In genomic region chr16:44480616-44481015, GRCm38 (mm10) we compare ENCODE assay signal across 9 mouse cellular contexts.
DNase-seq lines count a peak whose midpoint lies in the region; ATAC-seq and TF ChIP-seq lines count a peak whose summit lies in the region.
"Had no signal": no experiment of that assay in that cellular context is flagged by ENCODE, and none has a peak within 500 bp of the region (broad histone marks: within the 10 kb centered on the region; RNA-seq: fewer than 3 reads in every experiment).

No protein-coding gene starts in this region.

- no peaks in the 10 kb centered on the region for H3K4me1 ChIP-seq in heart, postnatal 0 days (ENCODE audit: control insufficient read depth, insufficient read depth)
- H3K4me1 ChIP-seq in CH12.LX (ENCODE audit: control insufficient read depth in 1 of 2, insufficient read depth in 2 of 2): no peaks in the 10 kb centered on the region
- peaks cover 11% of the 10 kb centered on the region; the same call in 1 of the 2 replicates for H3K4me1 ChIP-seq in kidney, embryonic 16.5 days (ENCODE audit: insufficient read depth, low read length)
- H3K4me1 ChIP-seq: liver, embryonic 13.5 days had no signal

- in situ Hi-C loops in CH12.LX (cut with MboI; ENCODE audit: low pct_ligation_motif_present, low pct_unique_long_range_greater_than_20kb, low sequenced_read_pairs): loop anchor here (10.0 to 25.0 kb wide), 3 partner anchors 154 to 607 kb away; partner anchors contain the start of genes Ccdc80 and Nepro

- no peaks in the 10 kb centered on the region for H3K36me3 ChIP-seq in heart, postnatal 0 days (replicated peaks; ENCODE audit: control insufficient read depth, insufficient read depth, low read length)
- H3K36me3 ChIP-seq in CH12.LX (replicated peaks in 1 of 2; ENCODE audit: control insufficient read depth in 1 of 2, insufficient read depth in 1 of 2, low read length in 1 of 2): no peaks in the 10 kb centered on the region
- no peaks in the 10 kb centered on the region for H3K36me3 ChIP-seq in kidney, embryonic 16.5 days (ENCODE audit: insufficient read depth, low read length)
- H3K36me3 ChIP-seq: liver, embryonic 13.5 days had no signal

- H3K9ac ChIP-seq in heart, postnatal 0 days (replicated peaks; ENCODE audit: low read depth, low read length): no peak overlapping the region
- no peak overlapping the region for H3K9ac ChIP-seq in CH12.LX (ENCODE audit: insufficient read depth, low read depth)
- H3K9ac ChIP-seq in kidney, embryonic 16.5 days (replicated peaks; ENCODE audit: low read length): no peak overlapping the region
- H3K9ac ChIP-seq: liver, embryonic 13.5 days had no signal

- TF ChIP-seq POLR2A in CH12.LX (IDR thresholded peaks at IDR 0.05; ENCODE audit: low read depth, low read length): no peak

- no peaks in the 10 kb centered on the region for H3K79me2 ChIP-seq in CH12.LX (replicated peaks; ENCODE audit: control insufficient read depth, extremely low read depth, insufficient read depth, poor library complexity, severe bottlenecking)

- WGBS in heart, postnatal 0 days: 37% methylated on average over 7 of the region's 7 CpGs
- 34% methylated on average over 7 of the region's 7 CpGs for WGBS in kidney, embryonic 16.5 days

- TF ChIP-seq CTCF in heart, postnatal 0 days (IDR thresholded peaks at IDR 0.05; ENCODE audit: low read depth): peak; percentile 19
- peak; percentile 30 to 71; a peak in 3 of 4 replicates for TF ChIP-seq CTCF in CH12.LX (conservative IDR thresholded peaks at IDR 0.05 in 1 of 2, IDR thresholded peaks at IDR 0.05 in 1 of 2; ENCODE audit: low read depth in 2 of 2, low read length in 2 of 2)

- H3K4me2 ChIP-seq in heart, postnatal 0 days (ENCODE audit: low read depth, low read length): no peak overlapping the region
- H3K4me2 ChIP-seq in CH12.LX (ENCODE audit: insufficient read depth, low read depth, poor library complexity, severe bottlenecking): no peak overlapping the region
- no peak overlapping the region for H3K4me2 ChIP-seq in kidney, embryonic 16.5 days (replicated peaks; ENCODE audit: low read depth, low read length)
- H3K4me2 ChIP-seq: liver, embryonic 13.5 days had no signal

- ATAC-seq in heart, postnatal 0 days (ENCODE audit: insufficient read depth, low read depth): 0 out of 2 replicates have a peak, but pooled peaks have one; percentile 11
- peak; percentile 43 for ATAC-seq in kidney, embryonic 16.5 days (ENCODE audit: low FRiP score, low TSS enrichment)

- H3K27ac ChIP-seq in heart, postnatal 0 days (ENCODE audit: low read depth): no peak overlapping the region
- no peak overlapping the region for H3K27ac ChIP-seq in CH12.LX (ENCODE audit: insufficient read depth, low read depth)
- peak overlapping the region; percentile 29 for H3K27ac ChIP-seq in kidney, embryonic 16.5 days (ENCODE audit: low read length)
- H3K27ac ChIP-seq: liver, embryonic 13.5 days had no signal

- DNase-seq in heart, postnatal 0 days (ENCODE audit: low spot score): peak; percentile 65
- no peak for DNase-seq in heart, adult 18-20 months
- peak; percentile 27 for DNase-seq in CH12.LX (ENCODE audit: extremely low read depth)
- peak; percentile 39 for DNase-seq in cerebellum, adult 9-11 months
- no peak for DNase-seq in spleen, adult 12 weeks (ENCODE audit: low spot score)
- DNase-seq in urinary bladder, postnatal 14 days (ENCODE audit: low spot score): no peak
- DNase-seq in gastrocnemius, postnatal 10 days: no peak
- DNase-seq: liver, embryonic 13.5 days had no signal

- no peak overlapping the region for H3K4me3 ChIP-seq in heart, postnatal 0 days (ENCODE audit: low read depth, low read length)
- no peak overlapping the region for H3K4me3 ChIP-seq in CH12.LX (replicated peaks in 1 of 3; ENCODE audit: low read depth in 2 of 3, low read length in 2 of 3, poor library complexity in 1 of 3)
- H3K4me3 ChIP-seq in kidney, embryonic 16.5 days (ENCODE audit: low read length): no peak overlapping the region
- H3K4me3 ChIP-seq: liver, embryonic 13.5 days had no signal

- dilution Hi-C loops in CH12.LX (cut with MboI; ENCODE audit: extremely low pct_ligation_motif_present, extremely low pct_unique_long_range_greater_than_20kb, low sequenced_read_pairs): no loop called here

- no peak for TF ChIP-seq EP300 in heart, postnatal 0 days (IDR thresholded peaks at IDR 0.05; ENCODE audit: low read depth)
- TF ChIP-seq EP300 in CH12.LX (IDR thresholded peaks at IDR 0.05; ENCODE audit: low read length): no peak

- peak; percentile 37 for TF ChIP-seq RAD21 in CH12.LX (IDR thresholded peaks at IDR 0.05; ENCODE audit: low read depth, low read length)

- H3K27me3 ChIP-seq in heart, postnatal 0 days (ENCODE audit: control insufficient read depth, insufficient read depth, low read length): 0 out of 2 replicates have a peak, but pooled peaks cover 6% of the 10 kb centered on the region
- no peaks in the 10 kb centered on the region for H3K27me3 ChIP-seq in CH12.LX (replicated peaks)
- H3K27me3 ChIP-seq in kidney, embryonic 16.5 days (ENCODE audit: insufficient read depth, low read length): no peaks in the 10 kb centered on the region
- H3K27me3 ChIP-seq: liver, embryonic 13.5 days had no signal

- H3K9me3 ChIP-seq in heart, postnatal 0 days (replicated peaks; ENCODE audit: control insufficient read depth, low read length): no peaks in the 10 kb centered on the region
- no peaks in the 10 kb centered on the region for H3K9me3 ChIP-seq in CH12.LX (replicated peaks; ENCODE audit: low read length)
- H3K9me3 ChIP-seq in kidney, embryonic 16.5 days (ENCODE audit: low read length): no peaks in the 10 kb centered on the region
- H3K9me3 ChIP-seq: liver, embryonic 13.5 days had no signal

TF ChIP-seq in CH12.LX, 34 proteins besides CTCF, POLR2A, EP300 and RAD21:
- TF ChIP-seq IRF4 (IDR thresholded peaks at IDR 0.05; ENCODE audit: low read depth, low read length): no peak
- TF ChIP-seq UBTF (IDR thresholded peaks at IDR 0.05; ENCODE audit: low read depth, low read length): peak; percentile 39; the same call in 1 of the 2 replicates
- TF ChIP-seq MAFK (IDR thresholded peaks at IDR 0.05; ENCODE audit: insufficient replicate concordance, low read length): no peak
- no peak for TF ChIP-seq SIN3A (IDR thresholded peaks at IDR 0.05; ENCODE audit: low read length)
- peak; percentile 100 for TF ChIP-seq ZNF384 (IDR thresholded peaks at IDR 0.05; ENCODE audit: low read depth, low read length)
- TF ChIP-seq RCOR1 (conservative IDR thresholded peaks at IDR 0.05; ENCODE audit: low read depth, low read length): no peak
- TF ChIP-seq JUN (IDR thresholded peaks at IDR 0.05; ENCODE audit: insufficient read depth, low read depth, low read length): no peak
- TF ChIP-seq USF1 (IDR thresholded peaks at IDR 0.05; ENCODE audit: low read depth, low read length): no peak
- TF ChIP-seq CHD1 (IDR thresholded peaks at IDR 0.05; ENCODE audit: low read depth, low read length): no peak
- TF ChIP-seq JUND (conservative IDR thresholded peaks at IDR 0.05; ENCODE audit: low read depth, low read length): no peak
- peak; percentile 71 for TF ChIP-seq SMC3 (IDR thresholded peaks at IDR 0.05; ENCODE audit: low read depth, low read length)
- TF ChIP-seq ZKSCAN1 (IDR thresholded peaks at IDR 0.05; ENCODE audit: borderline replicate concordance, low read depth, low read length): no peak

Comparison
In these comparisons a context has a peak if more than half of its experiments do, and no peak if none do; other contexts are left out.
1. DNase-seq: peak in heart, postnatal 0 days (single experiment), CH12.LX (single experiment) and cerebellum, adult 9-11 months (single experiment); none in heart, adult 18-20 months (0 of 2), spleen, adult 12 weeks (single experiment), urinary bladder, postnatal 14 days (single experiment) and gastrocnemius, postnatal 10 days (single experiment).